Mouse (Mus musculus) adrenal gland, adult 18-20 months (tissue): Measurements from ENCODE around the gene Ppme1. TPM values are rescaled to one million over a fixed set of nuclear protein-coding genes. Genes with fewer than 3 reads are reported as not detected.

Experiments used
- DNase-seq, 2 experiments: peaks; one replicate each; pipeline ENCODE4 v3.0.0; 2021 to 2022; ENCODE audit warnings: low spot score in 2 of 2
- long read RNA-seq, 2 experiments: library from polyadenylated mRNA; stranded (forward); transcript quantifications; one replicate each; pipeline ENCODE4 v2.0.0; 2021
- total RNA-seq, 2 experiments: library from RNA; stranded (reverse); gene quantifications; 1 replicate in 1 of 2; 2 replicates in 1 of 2; pipeline ENCODE4 v1.2.3; 2021

Gene Ppme1
- total RNA-seq = 10 to 100 TPM; 74.6 to 77.5 TPM
- long read RNA-seq, experiment 1, transcript Ppme1-201 (14 exons, 2,772 nt) = major isoform, 93 of 104 reads
- long read RNA-seq, experiment 1, partial matches to known transcripts = 6 of 104 reads
- long read RNA-seq, experiment 1, other reads (novel, unspliced or antisense) = 5 of 104 reads
- long read RNA-seq, experiment 2, transcript Ppme1-201 (14 exons, 2,772 nt) = major isoform, 80 of 98 reads
- long read RNA-seq, experiment 2, partial matches to known transcripts = 13 of 98 reads
- long read RNA-seq, experiment 2, other reads (novel, unspliced or antisense) = 4 of 98 reads

GRCm38 (mm10) chr7:100371495-100372451 lies at the start of gene Ppme1, which contains the start of gene C2cd3:
Ppme1 (minus strand) TSS chr7:100372307.
C2cd3 (plus strand) TSS chr7:100372233.
- peak; percentile 98 to 99 for DNase-seq

- no peak for DNase-seq
These were observed 36.6 kb upstream of the Ppme1 start for GRCm38 (mm10) chr7:100408684-100409083.

GRCm38 (mm10) chr7:100407677-100408076 lies 35.6 kb upstream of the Ppme1 start:
- DNase-seq = no peak

- DNase-seq = no peak
These were observed 30.6 kb upstream of the Ppme1 start for GRCm38 (mm10) chr7:100402715-100403114.

GRCm38 (mm10) chr7:100400899-100401539 lies 28.9 kb upstream of the Ppme1 start:
- DNase-seq = no peak

GRCm38 (mm10) chr7:100399231-100399913 lies 27.3 kb upstream of the Ppme1 start:
- no peak for DNase-seq

GRCm38 (mm10) chr7:100392265-100392664 lies 20.2 kb upstream of the Ppme1 start:
- no peak for DNase-seq

GRCm38 (mm10) chr7:100390166-100390565 lies 18.1 kb upstream of the Ppme1 start:
- no peak for DNase-seq

- no peak for DNase-seq
These were observed 16.1 kb upstream of the Ppme1 start for GRCm38 (mm10) chr7:100388174-100388573.

- no peak for DNase-seq
These were observed 11.1 kb upstream of the Ppme1 start for GRCm38 (mm10) chr7:100383207-100383606.

GRCm38 (mm10) chr7:100381161-100381560 lies 9.1 kb upstream of the Ppme1 start:
- DNase-seq = no peak

- DNase-seq = no peak
These were observed 6.2 kb upstream of the Ppme1 start for GRCm38 (mm10) chr7:100378257-100378656.

- no peak for DNase-seq
These were observed 409 bp upstream of the Ppme1 start for GRCm38 (mm10) chr7:100372452-100372980.

GRCm38 (mm10) chr7:100364888-100365287 lies 7.2 kb downstream of the Ppme1 start:
- DNase-seq = no peak

- DNase-seq = no peak
These were observed 8.9 kb downstream of the Ppme1 start for GRCm38 (mm10) chr7:100363162-100363561.

- DNase-seq = no peak
These were observed 14.3 kb downstream of the Ppme1 start for GRCm38 (mm10) chr7:100357856-100358255.

GRCm38 (mm10) chr7:100356768-100357167 lies 15.3 kb downstream of the Ppme1 start:
- DNase-seq = no peak

GRCm38 (mm10) chr7:100356324-100356723 lies 15.8 kb downstream of the Ppme1 start:
- DNase-seq = no peak

GRCm38 (mm10) chr7:100354984-100355383 lies 17.1 kb downstream of the Ppme1 start:
- DNase-seq = no peak

- DNase-seq = no peak
These were observed 36.2 kb downstream of the Ppme1 start for GRCm38 (mm10) chr7:100335921-100336320.

- DNase-seq = no peak
These were observed 40.8 kb downstream of the Ppme1 start for GRCm38 (mm10) chr7:100331269-100331668.
